Mouse (Mus musculus) layer of hippocampus, postnatal 36 days (tissue): ENCODE results near the gene E130114P18Rik. TPM values are rescaled to one million over a fixed set of nuclear protein-coding genes. Genes with fewer than 3 reads are reported as not detected.

Experiments used
- DNase-seq, 2 experiments: peaks; one replicate each; pipeline ENCODE4 v3.0.0; 2022
- total RNA-seq, 2 experiments: library from RNA; stranded (reverse); gene quantifications; 2 replicates each; pipeline ENCODE4 v1.2.3; 2021

E130114P18Rik gene
- total RNA-seq, 2 experiments from 2014 or later: 7.5 to 8.6 TPM

DNA sequence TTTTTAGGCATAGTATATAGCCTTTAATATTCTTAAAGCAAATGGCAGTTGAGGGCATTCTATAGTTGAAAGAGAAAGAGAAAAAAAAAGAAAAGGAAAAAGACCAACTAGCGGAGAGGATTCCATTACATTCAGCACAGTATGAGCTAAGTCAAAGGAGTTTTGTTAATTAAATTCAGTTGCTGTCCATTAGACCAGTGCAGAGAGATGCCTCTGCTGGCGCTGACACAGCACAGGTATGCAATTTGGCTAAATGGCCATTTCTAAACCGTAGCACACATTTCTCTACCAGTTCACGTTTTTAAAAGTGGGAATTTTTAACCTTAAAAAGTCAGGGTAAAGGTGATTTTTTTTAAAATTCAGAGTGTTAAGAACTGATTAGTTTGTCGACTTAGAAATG, 26.8 kb upstream of the E130114P18Rik start:
- DNase-seq: no peak

- no peak for DNase-seq
Measured at GRCm38 (mm10) chr4:97803791-97804190, 25.9 kb upstream of the E130114P18Rik start.

DNA sequence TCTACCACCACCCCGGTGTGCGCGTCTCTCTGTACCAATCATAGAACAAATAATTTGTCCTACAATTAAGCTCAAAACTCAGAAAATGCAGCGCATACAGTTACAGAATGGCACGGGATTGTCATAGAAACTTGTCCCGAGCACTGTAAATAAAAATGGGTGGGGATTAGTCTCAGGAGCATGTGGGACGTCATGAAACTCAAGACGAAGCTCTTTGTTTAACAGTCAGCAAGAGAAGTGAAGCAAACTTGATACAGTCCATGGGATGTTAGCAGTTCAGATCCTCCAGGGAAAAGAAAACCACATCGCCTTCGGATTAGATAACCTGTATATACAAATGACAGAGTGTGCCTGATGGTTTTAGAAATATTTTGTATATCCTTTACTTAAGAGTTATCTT, 18.6 kb upstream of the E130114P18Rik start:
- DNase-seq: no peak

- peak in 1 of 2 experiments; percentile 36 for DNase-seq
Measured at GRCm38 (mm10) chr4:97795957-97796356, 18.1 kb upstream of the E130114P18Rik start.

GRCm38 (mm10) chr4:97794865-97795264, 17.0 kb upstream of the E130114P18Rik start:
- no peak for DNase-seq

DNA sequence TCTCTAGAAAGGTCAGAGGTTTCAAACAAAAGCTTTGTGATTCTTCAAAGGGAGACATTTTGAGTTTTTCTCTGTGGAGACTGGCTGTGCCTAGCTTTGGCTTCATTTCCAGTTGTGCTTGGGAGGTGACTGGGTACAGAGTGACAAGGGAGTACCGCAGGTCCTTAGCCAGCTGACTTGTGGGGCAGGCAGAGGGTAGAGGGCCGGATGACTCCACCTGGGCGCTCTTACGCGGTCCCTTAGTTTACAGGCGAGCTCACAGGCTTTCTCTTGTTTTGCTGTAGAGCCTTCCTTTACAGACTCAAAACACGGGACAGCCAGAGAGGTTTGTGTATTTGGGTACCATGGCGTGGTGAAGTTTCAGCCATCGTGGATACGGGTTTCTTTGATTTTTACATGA, 16.1 kb upstream of the E130114P18Rik start:
- no peak for DNase-seq

- DNase-seq: no peak
Measured at GRCm38 (mm10) chr4:97788537-97788936, 10.7 kb upstream of the E130114P18Rik start.

DNA sequence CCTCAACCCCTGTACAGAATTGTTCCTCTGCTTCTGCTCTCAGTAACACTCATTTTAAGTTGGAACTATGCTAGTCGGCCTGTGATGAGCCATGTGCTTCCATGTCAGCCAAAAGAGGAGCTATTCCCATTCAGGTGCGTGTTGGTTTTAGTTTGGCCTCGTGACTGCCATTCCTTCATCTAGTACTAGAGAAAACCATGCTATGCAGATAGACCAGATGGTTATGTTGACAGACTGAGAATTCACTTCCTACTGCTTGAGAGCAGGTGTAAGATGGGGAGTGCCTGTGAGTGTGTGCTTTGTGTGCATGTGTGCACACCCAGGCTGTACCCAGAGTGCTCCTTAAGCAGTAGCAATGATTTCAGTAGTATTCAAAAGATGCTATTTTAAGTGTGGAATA, 9.6 kb upstream of the E130114P18Rik start:
- DNase-seq: peak in 1 of 2 experiments; percentile 38

DNA sequence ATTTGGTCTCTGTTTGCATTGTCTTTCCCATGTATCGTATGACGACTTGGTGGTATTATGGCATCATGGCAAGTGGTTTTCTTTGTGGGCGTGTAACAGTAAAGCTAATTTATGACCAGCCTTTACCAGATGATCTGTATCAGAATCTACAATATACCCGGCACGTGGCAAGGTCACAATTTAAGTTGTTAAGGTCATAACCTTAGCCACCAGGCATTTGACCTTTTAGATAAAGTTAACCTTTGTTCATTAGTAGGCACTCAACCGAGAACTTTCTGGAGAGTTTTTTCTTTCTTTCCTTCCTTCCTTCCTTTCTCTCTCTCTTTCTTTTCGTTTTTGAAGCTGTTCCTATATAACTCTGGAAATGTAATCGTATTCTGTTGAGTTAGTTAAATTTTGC, 8.7 kb upstream of the E130114P18Rik start:
- no peak for DNase-seq

DNA sequence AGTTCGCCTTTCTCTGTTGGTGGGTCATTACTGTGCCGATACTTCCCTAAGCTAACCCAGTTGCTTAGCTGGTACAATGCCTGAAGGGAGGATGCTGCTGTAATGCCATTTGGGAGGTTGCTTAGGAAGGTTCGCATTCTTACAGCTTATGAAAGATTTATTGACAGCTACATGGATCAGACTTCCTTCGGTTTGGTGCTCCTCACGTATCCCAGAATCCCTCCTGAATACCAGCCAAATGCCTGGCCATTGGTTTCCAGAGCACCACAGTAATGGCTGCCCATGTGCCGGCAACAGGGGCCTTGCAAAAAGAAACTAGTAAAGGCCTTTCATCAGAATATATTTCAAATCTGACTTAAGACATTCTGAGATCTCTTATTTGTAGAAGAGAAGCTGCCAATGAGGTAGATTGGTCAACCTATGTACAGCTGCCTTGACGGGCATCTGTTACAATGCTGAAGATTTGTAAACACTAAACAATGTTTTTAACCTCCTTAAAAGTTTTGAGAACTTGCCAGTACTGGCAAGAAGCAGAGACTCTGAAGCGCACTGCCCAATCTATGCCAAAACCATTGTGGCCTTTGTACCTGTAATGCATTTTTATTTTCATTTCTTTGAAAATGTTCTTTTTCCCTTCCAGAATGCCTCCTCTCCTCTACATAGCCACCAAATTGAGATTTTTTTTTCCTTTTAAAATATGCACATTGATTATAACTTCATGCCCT, 7.8 kb upstream of the E130114P18Rik start:
- DNase-seq: peak; percentile 34 to 36

- DNase-seq: no peak
Measured at GRCm38 (mm10) chr4:97784236-97784635, 6.4 kb upstream of the E130114P18Rik start.

DNA sequence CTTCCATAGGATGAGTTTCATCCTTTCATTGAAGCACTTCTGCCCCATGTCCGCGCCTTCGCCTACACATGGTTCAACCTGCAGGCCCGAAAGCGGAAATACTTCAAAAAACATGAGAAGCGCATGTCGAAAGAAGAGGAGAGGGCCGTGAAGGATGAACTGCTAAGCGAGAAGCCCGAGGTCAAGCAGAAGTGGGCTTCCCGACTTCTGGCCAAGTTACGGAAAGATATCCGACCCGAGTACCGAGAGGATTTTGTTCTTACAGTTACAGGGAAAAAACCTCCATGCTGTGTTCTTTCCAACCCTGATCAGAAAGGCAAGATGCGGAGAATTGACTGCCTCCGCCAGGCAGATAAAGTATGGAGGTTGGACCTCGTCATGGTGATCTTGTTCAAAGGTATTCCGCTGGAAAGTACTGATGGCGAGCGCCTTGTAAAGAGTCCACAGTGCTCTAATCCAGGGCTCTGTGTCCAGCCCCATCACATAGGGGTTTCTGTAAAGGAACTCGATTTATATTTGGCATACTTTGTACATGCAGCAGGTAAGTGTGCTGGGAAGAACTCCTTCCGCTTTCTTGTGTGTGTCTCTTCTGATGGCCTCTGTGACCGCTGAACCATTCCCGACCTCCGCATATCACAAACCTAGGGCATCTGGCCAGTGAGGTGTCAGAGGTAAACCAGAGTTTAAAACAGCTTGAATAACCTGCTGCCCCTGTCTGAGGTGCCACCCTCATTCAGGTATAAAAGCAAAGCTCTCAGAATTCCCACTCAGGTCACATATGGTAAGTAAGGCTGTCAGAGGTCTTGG, 5.4 kb upstream of the E130114P18Rik start:
- peak in 1 of 2 experiments; percentile 27 for DNase-seq

GRCm38 (mm10) chr4:97782497-97782896, 4.6 kb upstream of the E130114P18Rik start:
- DNase-seq: no peak

DNA sequence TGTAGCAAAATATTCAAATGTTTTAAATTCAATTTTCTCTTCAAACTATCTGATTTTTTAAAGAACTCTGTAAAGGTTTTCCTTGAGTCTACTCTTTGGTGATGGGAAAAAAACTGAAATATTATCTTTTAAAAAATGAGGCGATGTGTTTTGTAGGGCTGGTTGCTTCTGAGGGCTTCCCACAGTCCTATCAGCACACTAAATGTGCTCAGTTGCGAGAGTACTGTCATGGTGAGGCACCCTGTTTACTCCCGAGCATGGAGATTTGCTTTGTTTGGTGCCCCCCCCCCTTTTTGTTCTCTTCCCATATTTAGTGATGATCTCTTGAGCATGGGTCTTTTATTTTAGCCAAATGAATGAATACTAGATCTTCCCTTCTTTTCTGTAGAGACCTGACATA, 4.2 kb upstream of the E130114P18Rik start:
- DNase-seq: no peak

GRCm38 (mm10) chr4:97780666-97781435, 3.0 kb upstream of the E130114P18Rik start:
- no peak for DNase-seq

DNA sequence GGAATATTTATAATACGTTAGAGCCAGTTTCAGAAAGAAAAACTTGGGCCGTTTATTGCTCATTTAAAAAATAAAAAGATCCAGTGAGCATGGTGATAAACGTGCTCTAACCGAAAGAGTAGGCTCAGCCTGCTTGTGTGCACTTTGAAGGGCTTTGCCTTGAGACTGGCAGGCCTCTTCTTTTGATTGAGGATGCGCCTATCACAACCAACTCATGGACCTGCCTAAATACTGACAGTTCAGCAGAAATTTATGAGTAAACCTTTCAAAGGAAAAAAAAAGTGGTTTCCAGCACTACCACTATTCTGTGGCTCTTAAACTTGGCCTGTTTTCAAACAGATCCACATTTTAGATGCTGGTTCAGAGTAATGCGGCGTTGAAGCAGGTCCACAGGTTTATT, 2.1 kb upstream of the E130114P18Rik start:
- DNase-seq: no peak

- DNase-seq: no peak
Measured at GRCm38 (mm10) chr4:97779003-97779930, 1.4 kb upstream of the E130114P18Rik start.

DNA sequence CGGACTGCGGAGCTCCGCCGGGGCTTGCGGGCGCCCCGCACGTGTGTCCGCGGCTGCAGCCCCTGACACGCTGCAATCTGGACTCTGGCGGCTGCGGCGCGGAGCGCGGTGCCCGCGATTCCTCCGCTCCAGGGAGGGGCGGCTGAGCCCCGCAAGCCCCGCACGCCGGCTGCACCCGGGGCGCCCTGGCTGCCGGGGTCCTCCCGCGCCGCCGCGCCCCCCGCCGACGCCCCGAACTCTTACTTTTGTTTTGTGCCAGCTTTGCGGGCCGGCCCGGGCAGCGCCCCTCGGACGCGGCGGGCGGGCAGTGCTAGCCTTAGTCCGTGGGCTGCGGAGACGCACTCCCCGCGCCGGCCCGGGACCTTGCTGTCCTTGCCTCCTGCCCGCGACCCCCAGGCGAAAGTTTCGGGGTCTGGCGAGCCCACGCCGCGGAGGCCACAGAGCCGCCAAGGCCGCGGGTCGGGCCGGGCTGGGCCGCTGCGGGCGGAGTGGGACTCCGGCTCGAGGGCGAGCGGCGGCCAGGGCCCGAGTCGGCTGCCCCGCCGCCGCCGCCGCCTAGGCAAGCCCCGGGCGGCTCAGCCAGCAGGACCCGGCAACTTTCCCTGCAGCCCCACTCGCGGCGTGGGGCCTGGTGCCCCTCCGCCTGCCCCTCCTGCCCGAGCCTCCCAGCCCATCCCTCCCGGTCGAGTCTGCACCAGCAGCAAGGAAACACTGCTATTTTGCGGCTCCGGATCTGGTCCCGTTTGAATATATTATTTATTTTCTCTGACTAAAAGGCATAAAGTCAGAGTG, 529 bp upstream of the E130114P18Rik start:
- peak; percentile 27 to 41 for DNase-seq

- DNase-seq: peak; percentile 49 to 50
Measured at GRCm38 (mm10) chr4:97777081-97777705, 685 bp downstream of the E130114P18Rik start.

DNA sequence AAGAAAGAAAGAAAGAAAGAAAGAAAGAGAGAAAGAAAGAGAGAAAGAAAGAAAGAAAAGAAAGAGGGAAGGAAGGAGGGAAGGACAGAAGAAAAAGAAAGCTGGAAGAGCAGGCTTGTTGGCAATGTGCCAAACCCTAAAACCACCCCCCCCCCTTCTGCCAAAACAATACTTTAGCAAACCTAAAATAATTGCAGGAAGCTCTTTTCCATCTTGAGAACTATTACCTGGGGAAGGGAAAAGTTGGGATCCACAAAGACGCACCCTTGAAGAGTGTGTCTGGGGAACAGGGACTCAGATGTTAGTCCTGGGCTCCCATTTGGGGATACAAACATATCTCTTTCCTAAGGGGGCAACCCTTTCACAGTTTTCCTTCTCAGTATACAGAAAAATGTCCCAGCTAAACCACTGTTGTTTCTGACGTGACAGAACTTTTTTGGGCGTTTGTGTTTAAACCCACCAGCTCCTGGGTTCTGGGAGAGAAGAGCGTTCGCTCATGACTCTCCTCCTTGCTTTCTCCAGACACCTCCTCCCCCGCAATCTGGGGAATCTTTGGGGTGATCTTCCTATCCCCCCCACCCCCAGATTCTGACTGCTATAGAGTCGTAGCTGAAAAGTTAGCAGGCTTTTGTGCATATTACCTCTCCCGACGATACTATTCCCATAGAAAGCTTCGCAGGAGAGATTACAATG, 1.3 kb downstream of the E130114P18Rik start:
- DNase-seq: no peak
